Mouse (Mus musculus) left cerebral cortex, postnatal 14 days (tissue): ENCODE measurements around the gene Zmiz2. TPM values are rescaled to one million over a fixed set of nuclear protein-coding genes. Genes with fewer than 3 reads are reported as not detected.

Experiments
- microRNA-seq, 2 experiments: library from miRNA; unstranded; fragments of <30 nt; microRNA quantifications; one replicate each; pipeline ENCODE4 v1.2.0; 2022
- total RNA-seq, 2 experiments: library from RNA; stranded (reverse); gene quantifications; 2 replicates each; pipeline ENCODE4 v1.2.3; 2021

Zmiz2 gene
- total RNA-seq, 2 experiments from 2014 or later: 202 to 213 TPM

Small RNA genes lying within 50 kb of the gene (microRNA-seq; reads per million reads assigned to microRNA genes)
- 2.4 reads per million in 2 experiments for gene Mir7651

Other genes starting within 250 kb of the Zmiz2 start
- gene A730071L15Rik, start 189.0 kb upstream of the Zmiz2 start, total RNA-seq: not detected
- 100 to 1,000 TPM; 128 to 129 TPM for gene Nudcd3, start 188.7 kb upstream of the Zmiz2 start, total RNA-seq
- gene Npc1l1, start 158.9 kb upstream of the Zmiz2 start, total RNA-seq: 1 to 10 TPM; 1.2 TPM
- gene Ddx56, start 121.3 kb upstream of the Zmiz2 start, total RNA-seq: 10 to 100 TPM; 46.2 to 47.3 TPM
- gene Tmed4, start 114.2 kb upstream of the Zmiz2 start, total RNA-seq: 10 to 100 TPM; 78.2 to 81.7 TPM
- 100 to 1,000 TPM; 248 to 260 TPM for gene Ogdh, start 97.4 kb upstream of the Zmiz2 start, total RNA-seq
- 1,000 to 10,000 TPM; 2,019 to 2,143 TPM for gene Ppia, start 26.4 kb downstream of the Zmiz2 start, total RNA-seq
- gene H2afv, start 55.4 kb downstream of the Zmiz2 start, total RNA-seq: 10 to 100 TPM; 29.5 to 34.4 TPM
- 100 to 1,000 TPM; 300 to 303 TPM for gene Purb, start 86.8 kb downstream of the Zmiz2 start, total RNA-seq
- gene Myo1g, start 131.9 kb downstream of the Zmiz2 start, total RNA-seq: under 1 TPM; 0.40 to 0.68 TPM
- gene Ccm2, start 157.8 kb downstream of the Zmiz2 start, total RNA-seq: 10 to 100 TPM; 54.3 to 54.4 TPM
- gene Nacad, start 217.0 kb downstream of the Zmiz2 start, total RNA-seq: 10 to 100 TPM; 59.0 to 61.0 TPM
- 10 to 100 TPM; 46.4 to 47.9 TPM for gene Tbrg4, start 237.0 kb downstream of the Zmiz2 start, total RNA-seq
- not detected for gene Wap, start 249.6 kb downstream of the Zmiz2 start, total RNA-seq